ENCODE assay signal across 18 mouse cellular contexts in the genomic region with DNA sequence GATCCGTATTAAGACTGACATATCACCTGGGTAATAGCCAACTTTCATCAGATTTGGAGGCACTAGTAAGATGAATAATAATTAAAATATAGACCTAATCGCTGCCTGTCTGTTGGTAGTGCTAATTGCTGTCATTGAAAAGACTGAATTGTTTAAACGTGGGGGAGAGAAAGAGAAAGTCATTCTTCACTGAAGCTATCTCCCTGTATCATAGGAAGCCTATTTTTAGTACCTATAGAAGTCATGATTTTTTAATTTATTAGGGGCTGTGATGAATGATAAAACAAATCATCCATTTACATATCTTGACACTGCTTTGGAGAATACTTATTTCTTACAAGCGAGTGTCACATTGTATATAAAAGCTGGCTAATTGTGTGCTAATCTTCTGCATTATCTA.
"Had no signal": no experiment of that assay in that cellular context is flagged by ENCODE, and none has a peak within 500 bp of the region (broad histone marks: within the 10 kb centered on the region; RNA-seq: fewer than 3 reads in every experiment).

No protein-coding gene starts in this region.

- H3K4me1 ChIP-seq: liver, embryonic 13.5 days; neural tube, embryonic 15.5 days; stomach, embryonic 15.5 days had no signal

- H3K9me3 ChIP-seq: liver, embryonic 13.5 days; midbrain, embryonic 13.5 days; neural tube, embryonic 12.5 days; neural tube, embryonic 15.5 days; stomach, embryonic 15.5 days had no signal

- DNase-seq: kidney, adult 18-20 months; kidney, adult 9 months; kidney, postnatal 25 days; layer of hippocampus, adult 9-11 months; liver, embryonic 13.5 days; lung, adult 2 months; lung, postnatal 14 days; lung, postnatal 4 days; right cerebral cortex, postnatal 25 days; spleen, adult 18-20 months; thymus, postnatal 25 days had no signal

- H3K9ac ChIP-seq: liver, embryonic 13.5 days; midbrain, embryonic 13.5 days; neural tube, embryonic 12.5 days; neural tube, embryonic 15.5 days; stomach, embryonic 15.5 days had no signal

- H3K36me3 ChIP-seq: liver, embryonic 13.5 days; neural tube, embryonic 12.5 days; neural tube, embryonic 15.5 days; stomach, embryonic 15.5 days had no signal

- H3K4me2 ChIP-seq: liver, embryonic 13.5 days; midbrain, embryonic 13.5 days; neural tube, embryonic 12.5 days; neural tube, embryonic 15.5 days; stomach, embryonic 15.5 days had no signal

- H3K27ac ChIP-seq: kidney, postnatal 0 days; layer of hippocampus, adult 2 months; left cerebral cortex, adult 2 months; liver, embryonic 13.5 days; neural tube, embryonic 12.5 days; neural tube, embryonic 15.5 days; stomach, embryonic 15.5 days had no signal

- H3K4me3 ChIP-seq: layer of hippocampus, adult 2 months; left cerebral cortex, adult 2 months; liver, embryonic 13.5 days; midbrain, embryonic 13.5 days; neural tube, embryonic 12.5 days; neural tube, embryonic 15.5 days; stomach, embryonic 15.5 days had no signal

- H3K27me3 ChIP-seq: liver, embryonic 13.5 days; midbrain, embryonic 13.5 days; neural tube, embryonic 12.5 days; neural tube, embryonic 15.5 days; stomach, embryonic 15.5 days had no signal
